Mouse (Mus musculus) embryonic facial prominence, embryonic 11.5 days (tissue): ENCODE data around the gene Unk. TPM values are rescaled to one million over a fixed set of nuclear protein-coding genes. Genes with fewer than 3 reads are reported as not detected.

ENCODE experiments used
- ATAC-seq: fragments of 200-750 bp; cut with Nextera tagmentation; replicated peaks from 2 replicates; pipeline ENCODE4 v1.8.0; 2017; ENCODE audit warnings: low read depth; ENCODE audit not compliant: insufficient number of reproducible peaks, low FRiP score, low TSS enrichment
- DNase-seq: peaks from one replicate; pipeline ENCODE4 v3.0.0-alpha.2; 2015; ENCODE audit warnings: low spot score
- H3K27ac ChIP-seq: fragments of 300-500 bp; sonication (generic); replicated peaks from 2 replicates; pipeline ENCODE4 v1.5.1; 2014; ENCODE audit warnings: mild to moderate bottlenecking, low read depth, low read length, control low read depth
- H3K27me3 ChIP-seq: fragments of 300-500 bp; sonication (generic); 2 replicates; pipeline ENCODE4 v1.6.1; 2014; ENCODE audit warnings: mild to moderate bottlenecking, low read length, moderate library complexity, mixed read lengths; ENCODE audit not compliant: control insufficient read depth, insufficient read depth
- H3K36me3 ChIP-seq: fragments of 300-500 bp; sonication (generic); replicated peaks from 2 replicates; pipeline ENCODE4 v1.6.1; 2014; ENCODE audit warnings: low read depth, mild to moderate bottlenecking, low read length, moderate library complexity, mixed read lengths; ENCODE audit not compliant: control insufficient read depth, insufficient read depth
- H3K4me1 ChIP-seq: fragments of 300-500 bp; sonication (generic); 2 replicates; pipeline ENCODE4 v1.6.1; 2014; ENCODE audit warnings: low read length, mixed read lengths; ENCODE audit not compliant: control insufficient read depth, insufficient read depth
- H3K4me2 ChIP-seq: fragments of 300-500 bp; sonication (generic); 2 replicates; pipeline ENCODE4 v1.6.1; 2014; ENCODE audit warnings: low read depth, mild to moderate bottlenecking, control low read depth, low read length, moderate library complexity
- H3K4me3 ChIP-seq: fragments of 300-500 bp; sonication (generic); 2 replicates; pipeline ENCODE4 v1.5.1; 2014; ENCODE audit warnings: low read depth, low read length, control low read depth
- H3K9ac ChIP-seq: fragments of 300-500 bp; sonication (generic); replicated peaks from 2 replicates; pipeline ENCODE4 v1.6.1; 2014; ENCODE audit warnings: mild to moderate bottlenecking, control low read depth, low read length
- H3K9me3 ChIP-seq: fragments of 300-500 bp; sonication (generic); replicated peaks from 2 replicates; pipeline ENCODE4 v1.6.1; 2016; ENCODE audit warnings: mild to moderate bottlenecking, low read length, inconsistent platforms, mixed read lengths; ENCODE audit not compliant: control insufficient read depth
- WGBS: fragments of 180-500 bp; shearing (Covaris S2); extraction: QIAGEN DNeasy Blood & Tissue Kit; methylation state at CpG from one replicate; pipeline ENCODE4 v1.1.7; 2014; 5-methylcytosine and 5-hydroxymethylcytosine counted together
- polyA plus RNA-seq: library from polyadenylated mRNA; unstranded; fragments of >200 nt; fragmentation: Nextera tagmentation; extraction: Ambion mirVana; gene quantifications from 2 replicates; pipeline ENCODE4 v1.2.1, GENCODE M21; 2014

The Unk gene
- polyA plus RNA-seq, 1 experiment from 2014 or later, result 21.7 TPM

GRCm38 (mm10) chr11:116005701-116006419 lies 24.3 kb upstream of the Unk start:
- no peaks in the 10 kb centered on the region; the same call in 1 of the 2 replicates for H3K36me3 ChIP-seq
- DNase-seq, result no peak
- H3K4me1 ChIP-seq, result peaks cover 2% of the 10 kb centered on the region; the same call in 1 of the 2 replicates
- peak overlapping the region; percentile 61; the same call in 1 of the 2 replicates for H3K4me2 ChIP-seq
- no peaks in the 10 kb centered on the region for H3K27me3 ChIP-seq
- no peaks in the 10 kb centered on the region for H3K9me3 ChIP-seq
- ATAC-seq, result 0 out of 2 replicates have a peak, but pooled peaks have one; percentile 7
- no peak overlapping the region for H3K4me3 ChIP-seq
- H3K27ac ChIP-seq, result no peak overlapping the region
- WGBS, result 60% methylated on average over 9 of the region's 9 CpGs
- H3K9ac ChIP-seq, result no peak overlapping the region

- WGBS, result 87% methylated on average over 28 of the region's 28 CpGs
- H3K27me3 ChIP-seq, result no peaks in the 10 kb centered on the region
- H3K4me1 ChIP-seq, result peaks cover 6% of the 10 kb centered on the region; the same call in 1 of the 2 replicates
- no peak overlapping the region for H3K9ac ChIP-seq
- ATAC-seq (no peak), DNase-seq (no peak)
- H3K36me3 ChIP-seq, result no peaks in the 10 kb centered on the region; the same call in 1 of the 2 replicates
- no peak overlapping the region for H3K4me3 ChIP-seq
- no peaks in the 10 kb centered on the region for H3K9me3 ChIP-seq
- no peak overlapping the region for H3K4me2 ChIP-seq
- H3K27ac ChIP-seq, result no peak overlapping the region
Measured at GRCm38 (mm10) chr11:116007095-116007850, 22.8 kb upstream of the Unk start.

GRCm38 (mm10) chr11:116008411-116008810 lies 21.7 kb upstream of the Unk start:
- H3K36me3 ChIP-seq, result no peaks in the 10 kb centered on the region; the same call in 1 of the 2 replicates
- peaks cover 8% of the 10 kb centered on the region for H3K4me1 ChIP-seq
- no peaks in the 10 kb centered on the region for H3K27me3 ChIP-seq
- H3K9me3 ChIP-seq, result no peaks in the 10 kb centered on the region
- no peak overlapping the region for H3K9ac ChIP-seq
- DNase-seq, result no peak
- H3K27ac ChIP-seq, result no peak overlapping the region
- H3K4me3 ChIP-seq, result no peak overlapping the region
- WGBS, result 90% methylated on average over 11 of the region's 11 CpGs
- no peak overlapping the region for H3K4me2 ChIP-seq
- ATAC-seq, result no peak

GRCm38 (mm10) chr11:116008832-116009375 lies 21.2 kb upstream of the Unk start:
- Histone ChIP-seq H3K4me1 (peaks cover 8% of the 10 kb centered on the region), H3K9ac (no peak overlapping the region), H3K9me3 (no peaks in the 10 kb centered on the region), H3K36me3 (no peaks in the 10 kb centered on the region; the same call in 1 of the 2 replicates), H3K27me3 (no peaks in the 10 kb centered on the region), H3K4me3 (no peak overlapping the region), H3K4me2 (no peak overlapping the region), H3K27ac (no peak overlapping the region)
- ATAC-seq, result no peak
- 89% methylated on average over 13 of the region's 13 CpGs for WGBS
- no peak for DNase-seq

- Histone ChIP-seq H3K9ac (no peak overlapping the region), H3K27me3 (no peaks in the 10 kb centered on the region), H3K4me1 (peaks cover 8% of the 10 kb centered on the region), H3K4me3 (no peak overlapping the region), H3K9me3 (no peaks in the 10 kb centered on the region), H3K27ac (no peak overlapping the region), H3K4me2 (no peak overlapping the region), H3K36me3 (no peaks in the 10 kb centered on the region; the same call in 1 of the 2 replicates)
- ATAC-seq (no peak), DNase-seq (no peak)
- 92% methylated on average over 11 of the region's 11 CpGs for WGBS
Measured at GRCm38 (mm10) chr11:116009661-116010060, 20.5 kb upstream of the Unk start.

GRCm38 (mm10) chr11:116010146-116010545 lies 20.0 kb upstream of the Unk start:
- no peak overlapping the region for H3K4me3 ChIP-seq
- no peak overlapping the region for H3K4me2 ChIP-seq
- ATAC-seq (no peak), DNase-seq (no peak)
- no peak overlapping the region for H3K9ac ChIP-seq
- no peaks in the 10 kb centered on the region for H3K9me3 ChIP-seq
- 89% methylated on average over 8 of the region's 8 CpGs for WGBS
- no peak overlapping the region for H3K27ac ChIP-seq
- peaks cover 6% of the 10 kb centered on the region for H3K4me1 ChIP-seq
- no peaks in the 10 kb centered on the region for H3K27me3 ChIP-seq
- H3K36me3 ChIP-seq, result no peaks in the 10 kb centered on the region; the same call in 1 of the 2 replicates

- Histone ChIP-seq H3K9me3 (no peaks in the 10 kb centered on the region), H3K27me3 (no peaks in the 10 kb centered on the region), H3K4me1 (peaks cover 6% of the 10 kb centered on the region), H3K9ac (no peak overlapping the region), H3K4me3 (no peak overlapping the region), H3K27ac (no peak overlapping the region), H3K4me2 (no peak overlapping the region), H3K36me3 (no peaks in the 10 kb centered on the region; the same call in 1 of the 2 replicates)
- no peak for ATAC-seq
- DNase-seq, result no peak
- WGBS, result 85% methylated on average over 5 of the region's 5 CpGs
Measured at GRCm38 (mm10) chr11:116010948-116011347, 19.2 kb upstream of the Unk start.
